Comparison of ENCODE assay signal across 8 mouse cellular contexts in the genomic region with DNA sequence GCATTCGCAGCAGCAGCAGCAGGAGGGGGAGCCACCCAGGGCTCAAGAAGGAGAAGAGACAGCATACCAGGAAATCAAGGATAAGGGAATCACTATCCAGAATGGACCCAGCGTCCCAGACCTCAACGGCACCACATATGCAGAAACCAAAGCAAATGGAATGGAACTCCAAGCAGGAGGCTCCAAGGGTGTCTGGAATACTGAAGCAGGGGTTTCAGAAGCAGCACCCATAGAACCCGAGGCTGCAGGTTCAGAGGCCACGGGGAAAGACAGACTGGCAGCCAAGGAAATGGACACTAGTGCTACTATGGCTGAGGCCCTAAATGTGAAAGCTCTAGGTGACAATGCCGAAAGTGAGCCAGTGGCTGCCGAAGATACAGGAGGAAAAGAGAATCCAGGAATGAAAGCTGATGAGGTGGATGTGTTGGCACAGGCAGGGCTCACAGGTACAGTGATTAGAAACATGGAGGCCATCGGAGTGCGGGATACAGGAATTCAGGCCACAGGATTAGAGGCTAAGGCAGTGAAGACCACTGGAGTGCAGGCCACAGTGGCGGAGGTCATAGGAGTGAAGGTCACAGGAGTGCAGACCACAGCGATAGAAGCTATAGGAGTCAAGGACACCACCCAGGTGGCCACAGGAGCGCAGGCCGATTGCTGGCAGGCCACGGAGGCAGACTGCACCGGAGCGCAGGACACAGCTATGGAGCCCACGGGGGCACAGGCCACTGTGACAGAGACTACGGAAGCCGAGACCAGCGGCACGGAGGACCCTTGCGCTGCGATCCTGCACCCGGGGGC. TPM values are rescaled to one million over a fixed set of nuclear protein-coding genes. Genes with fewer than 3 reads are reported as not detected.
DNase-seq lines count a peak whose midpoint lies in the region; ATAC-seq and TF ChIP-seq lines count a peak whose summit lies in the region.

No protein-coding gene starts in this region.

- intact Hi-C loops in heart, adult 2 months (cut with DNase I): loop anchor here (2.0 kb wide), 1 partner anchor 16 kb away; a partner anchor contains a TSS
- intact Hi-C loops in heart, postnatal 10 days (cut with DNase I): no loop called here

- H3K9me3 ChIP-seq in limb, embryonic 10.5 days (replicated peaks): no peaks in the 10 kb centered on the region
- H3K9me3 ChIP-seq in neural tube, embryonic 14.5 days (ENCODE audit: control insufficient read depth, low read length): no peaks in the 10 kb centered on the region

- H3K4me2 ChIP-seq in neural tube, embryonic 14.5 days (ENCODE audit: low read depth, low read length): peak overlapping the region; percentile 74

- H3K4me1 ChIP-seq in heart, adult 2 months (ENCODE audit: control insufficient read depth, insufficient read depth, low read length): peaks cover 3% of the 10 kb centered on the region
- peaks cover 33% of the 10 kb centered on the region for H3K4me1 ChIP-seq in limb, embryonic 10.5 days
- peaks cover 19% of the 10 kb centered on the region for H3K4me1 ChIP-seq in neural tube, embryonic 14.5 days (ENCODE audit: control insufficient read depth, insufficient read depth, low read length)

- peak overlapping the region; percentile 98 for H3K9ac ChIP-seq in heart, adult 2 months (ENCODE audit: low read depth, low read length)
- peak overlapping the region; percentile 86 for H3K9ac ChIP-seq in neural tube, embryonic 14.5 days (replicated peaks; ENCODE audit: low read depth, low read length)

- H3K36me3 ChIP-seq in heart, adult 2 months (ENCODE audit: control insufficient read depth, insufficient read depth, low read length): no peaks in the 10 kb centered on the region
- no peaks in the 10 kb centered on the region for H3K36me3 ChIP-seq in limb, embryonic 10.5 days
- H3K36me3 ChIP-seq in neural tube, embryonic 14.5 days (ENCODE audit: control insufficient read depth, insufficient read depth, low read length): no peaks in the 10 kb centered on the region

- no peaks in the 10 kb centered on the region for H3K79me2 ChIP-seq in heart, adult 2 months (replicated peaks; ENCODE audit: control insufficient read depth, insufficient read depth, low read length)

- no peak for TF ChIP-seq EP300 in heart, adult 2 months (IDR thresholded peaks at IDR 0.05; ENCODE audit: insufficient read depth, low read depth, low read length)

- no peak for TF ChIP-seq POLR2A in heart, adult 2 months (IDR thresholded peaks at IDR 0.05; ENCODE audit: insufficient read depth, low read depth, low read length)

- H3K4me3 ChIP-seq in heart, adult 2 months: peak overlapping the region; percentile 72
- peak overlapping the region; percentile 66 for H3K4me3 ChIP-seq in limb, embryonic 10.5 days
- H3K4me3 ChIP-seq in neural tube, embryonic 14.5 days (ENCODE audit: low read depth, low read length): peak overlapping the region; percentile 69

- 13% methylated on average over 24 of the region's 24 CpGs for WGBS in heart, adult 2 months
- WGBS in limb, embryonic 10.5 days: 23% methylated on average over 24 of the region's 24 CpGs
- WGBS in neural tube, embryonic 14.5 days: 20% methylated on average over 24 of the region's 24 CpGs

- no peaks in the 10 kb centered on the region for H3K27me3 ChIP-seq in heart, adult 2 months (ENCODE audit: control insufficient read depth, insufficient read depth, low read length)
- no peaks in the 10 kb centered on the region for H3K27me3 ChIP-seq in limb, embryonic 10.5 days (ENCODE audit: low read depth, poor library complexity, severe bottlenecking)
- no peaks in the 10 kb centered on the region for H3K27me3 ChIP-seq in neural tube, embryonic 14.5 days (ENCODE audit: control insufficient read depth, insufficient read depth, low read length)

- ATAC-seq in neural tube, embryonic 14.5 days (ENCODE audit: low read depth): peak; percentile 58

- H3K27ac ChIP-seq in heart, adult 2 months: peak overlapping the region; percentile 97
- peak overlapping the region; percentile 94 for H3K27ac ChIP-seq in limb, embryonic 10.5 days
- H3K27ac ChIP-seq in neural tube, embryonic 14.5 days (ENCODE audit: low read depth, low read length): peak overlapping the region; percentile 93

- DNase-seq in heart, adult 2 months: peak in 1 of 2 experiments; percentile 19
- no peak for DNase-seq in heart, postnatal 10 days
- peak; percentile 15 to 50 for DNase-seq in urinary bladder, postnatal 4 days (ENCODE audit: low spot score in 2 of 2)
- DNase-seq in urinary bladder, postnatal 25 days (ENCODE audit: low spot score): no peak
- DNase-seq in limb, embryonic 10.5 days (ENCODE audit: low spot score): no peak
- DNase-seq in adrenal gland, postnatal 36 days: no peak
- no peak for DNase-seq in spleen, postnatal 36 days (ENCODE audit: low spot score in 2 of 2)

- no peak for TF ChIP-seq CTCF in heart, adult 2 months (IDR thresholded peaks at IDR 0.05)

RNA-seq across cellular contexts. Expression of a gene that starts 6.0 kb away (rescaled TPM):
- 1 to 10 TPM; 2.1 to 2.4 TPM for total RNA-seq in heart, adult 2 months (2021)
- 0.59 and 1.2 TPM in 2 replicates for polyA plus RNA-seq in heart, adult 2 months (2012; rRNA removed)
- total RNA-seq in heart, postnatal 10 days (2021): 1 to 10 TPM; 2.7 to 2.9 TPM
- 4.2 and 5.1 TPM in 2 replicates for polyA plus RNA-seq in limb, embryonic 10.5 days (2016; fragmentation: Nextera tagmentation; extraction: Ambion mirVana)
- 7.4 and 8.7 TPM in 2 replicates for polyA plus RNA-seq in neural tube, embryonic 14.5 days (2014; fragmentation: Nextera tagmentation; extraction: Ambion mirVana)
- 1 to 10 TPM; 2.7 to 3.5 TPM for total RNA-seq in adrenal gland, postnatal 36 days (2021)

RNA-seq across cellular contexts. Expression of a gene that starts 14.5 kb away (rescaled TPM):
- 1 to 10 TPM; 7.8 to 7.9 TPM for total RNA-seq in heart, adult 2 months (2021)
- polyA plus RNA-seq in heart, adult 2 months (2012; rRNA removed): 33.7 and 46.5 TPM in 2 replicates
- total RNA-seq in heart, postnatal 10 days (2021): 10 to 100 TPM; 13.9 to 16.6 TPM
- polyA plus RNA-seq in limb, embryonic 10.5 days (2016; fragmentation: Nextera tagmentation; extraction: Ambion mirVana): 8.0 and 8.6 TPM in 2 replicates
- polyA plus RNA-seq in neural tube, embryonic 14.5 days (2014; fragmentation: Nextera tagmentation; extraction: Ambion mirVana): 10.1 and 16.1 TPM in 2 replicates
- 10 to 100 TPM; 19.2 to 19.7 TPM for total RNA-seq in adrenal gland, postnatal 36 days (2021)

RNA-seq across cellular contexts. Expression of a gene that starts 15.3 kb away (rescaled TPM):
- 1 to 10 TPM; 7.0 to 7.9 TPM for total RNA-seq in heart, adult 2 months (2021)
- 11.5 and 15.4 TPM in 2 replicates for polyA plus RNA-seq in heart, adult 2 months (2012; rRNA removed)
- 10 to 100 TPM; 12.8 to 14.2 TPM for total RNA-seq in heart, postnatal 10 days (2021)
- 53.3 and 58.5 TPM in 2 replicates for polyA plus RNA-seq in limb, embryonic 10.5 days (2016; fragmentation: Nextera tagmentation; extraction: Ambion mirVana)
- 48.9 and 53.6 TPM in 2 replicates for polyA plus RNA-seq in neural tube, embryonic 14.5 days (2014; fragmentation: Nextera tagmentation; extraction: Ambion mirVana)
- total RNA-seq in adrenal gland, postnatal 36 days (2021): 10 to 100 TPM; 17.6 to 20.8 TPM

RNA-seq across cellular contexts. Expression of a gene that starts 36.8 kb away (rescaled TPM):
- 1 to 10 TPM; 2.5 to 3.7 TPM for total RNA-seq in heart, adult 2 months (2021)
- 1.9 and 2.5 TPM in 2 replicates for polyA plus RNA-seq in heart, adult 2 months (2012; rRNA removed)
- 1 to 10 TPM; 1.3 to 1.4 TPM for total RNA-seq in heart, postnatal 10 days (2021)
- polyA plus RNA-seq in limb, embryonic 10.5 days (2016; fragmentation: Nextera tagmentation; extraction: Ambion mirVana): 1.4 TPM in 2 replicates
- 1.0 and 1.9 TPM in 2 replicates for polyA plus RNA-seq in neural tube, embryonic 14.5 days (2014; fragmentation: Nextera tagmentation; extraction: Ambion mirVana)
- total RNA-seq in adrenal gland, postnatal 36 days (2021): 1 to 10 TPM in 1 of 2 experiments, under 1 TPM in 1; 0.70 to 1.1 TPM

RNA-seq across cellular contexts. Expression of a gene that starts 42.0 kb away (rescaled TPM):
- total RNA-seq in heart, adult 2 months (2021): 1 to 10 TPM; 5.1 to 7.7 TPM
- 19.0 and 20.1 TPM in 2 replicates for polyA plus RNA-seq in heart, adult 2 months (2012; rRNA removed)
- 10 to 100 TPM; 10.2 to 11.1 TPM for total RNA-seq in heart, postnatal 10 days (2021)
- polyA plus RNA-seq in limb, embryonic 10.5 days (2016; fragmentation: Nextera tagmentation; extraction: Ambion mirVana): 12.6 and 15.5 TPM in 2 replicates
- polyA plus RNA-seq in neural tube, embryonic 14.5 days (2014; fragmentation: Nextera tagmentation; extraction: Ambion mirVana): 5.0 and 6.6 TPM in 2 replicates
- total RNA-seq in adrenal gland, postnatal 36 days (2021): 10 to 100 TPM; 19.2 to 38.3 TPM

Comparison
In these comparisons a context has a peak if more than half of its experiments do, and no peak if none do; other contexts are left out.
1. DNase-seq: peak in urinary bladder, postnatal 4 days (2 of 2); none in heart, postnatal 10 days (0 of 2), urinary bladder, postnatal 25 days (single experiment), limb, embryonic 10.5 days (single experiment), adrenal gland, postnatal 36 days (0 of 2) and spleen, postnatal 36 days (0 of 2).
2. Peak in every context shown above with its lines, with median percentiles within 50 percentile points of each other: H3K27ac ChIP-seq and H3K4me3 ChIP-seq.